Mouse (Mus musculus): Measurements from ENCODE around the gene Ager. TPM values are rescaled to one million over a fixed set of nuclear protein-coding genes. Genes with fewer than 3 reads are reported as not detected.

Gene Ager
- polyA plus RNA-seq, 1 experiment from 2014 or later: 1.4 TPM

DNA sequence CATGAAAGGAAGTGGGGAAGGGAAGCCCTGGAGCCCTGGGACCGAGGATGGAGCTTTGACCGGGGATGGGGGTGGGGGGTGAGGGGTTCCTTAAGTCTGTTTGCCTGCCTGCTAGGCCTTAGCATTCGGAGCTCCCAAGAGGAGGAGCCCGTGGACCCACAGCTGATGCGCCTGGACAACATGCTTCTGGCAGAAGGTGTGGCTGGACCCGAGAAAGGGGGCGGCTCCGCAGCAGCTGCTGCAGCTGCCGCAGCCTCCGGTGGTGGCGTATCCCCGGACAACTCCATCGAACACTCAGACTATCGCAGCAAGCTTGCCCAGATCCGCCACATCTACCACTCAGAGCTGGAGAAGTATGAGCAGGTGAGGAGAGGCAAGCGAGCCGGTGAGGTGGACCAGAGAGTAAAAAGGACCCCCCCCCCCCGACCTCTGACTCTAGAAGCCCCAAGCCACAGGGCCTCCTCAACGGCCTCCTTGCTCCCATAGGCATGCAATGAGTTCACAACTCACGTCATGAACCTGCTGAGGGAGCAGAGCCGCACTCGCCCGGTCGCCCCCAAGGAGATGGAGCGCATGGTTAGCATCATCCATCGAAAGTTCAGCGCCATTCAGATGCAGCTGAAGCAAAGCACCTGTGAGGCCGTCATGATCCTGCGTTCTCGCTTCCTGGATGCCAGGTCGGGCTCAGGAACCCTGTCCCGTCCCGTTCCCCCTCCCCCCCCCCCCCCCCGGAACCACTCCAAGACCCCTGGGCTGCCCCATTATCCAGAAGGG is 3.7 kb upstream of the Ager start:
- ATAC-seq (no peak), DNase-seq (no peak)
- Histone ChIP-seq H3K36me3 (replicated peaks; ENCODE audit: insufficient read depth, low read length) (peaks cover 22% of the 10 kb centered on the region), H3K4me1 (ENCODE audit: insufficient read depth) (peaks cover 55% of the 10 kb centered on the region), H3K4me2 (ENCODE audit: low read depth, low read length) (peak overlapping the region; percentile 99), H3K9me3 (ENCODE audit: low read length) (no peaks in the 10 kb centered on the region), H3K27ac (ENCODE audit: low read depth) (peak overlapping the region; percentile 84; the same call in 1 of the 2 replicates), H3K4me3 (ENCODE audit: low read depth, low read length) (peak overlapping the region; percentile 69), H3K27me3 (ENCODE audit: insufficient read depth, low read length) (no peaks in the 10 kb centered on the region), H3K9ac (replicated peaks) (peak overlapping the region; percentile 88)
- no peak for TF ChIP-seq CTCF (IDR thresholded peaks at IDR 0.05; ENCODE audit: low read depth)
- TF ChIP-seq EP300 (IDR thresholded peaks at IDR 0.05; ENCODE audit: low read depth): no peak
- WGBS (ENCODE audit: insufficient replicate concordance): 71% methylated on average over 31 of the region's 34 CpGs

DNA sequence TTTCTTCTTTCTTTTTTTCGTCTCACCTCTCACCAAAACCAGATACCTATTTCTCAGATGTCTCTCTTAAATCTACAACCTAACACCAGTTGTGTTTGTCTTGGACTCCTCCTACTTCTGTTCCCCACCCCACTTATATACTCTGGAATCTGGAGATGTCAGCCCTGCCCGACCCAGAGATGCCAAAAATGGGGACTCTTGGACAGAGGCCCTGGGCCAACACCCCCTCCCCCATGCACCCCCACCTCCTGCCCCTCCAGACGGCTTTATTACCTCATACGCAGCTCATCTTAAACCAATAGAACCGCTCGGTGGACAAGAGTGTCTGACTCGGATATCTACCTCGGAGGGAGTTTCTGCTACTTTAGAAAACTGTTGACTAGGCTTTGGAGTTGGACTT is 1.6 kb upstream of the Ager start:
- no peak overlapping the region for H3K4me2 ChIP-seq (ENCODE audit: low read depth, low read length)
- H3K27me3 ChIP-seq (ENCODE audit: insufficient read depth, low read length): no peaks in the 10 kb centered on the region
- no peak overlapping the region for H3K4me3 ChIP-seq (ENCODE audit: low read depth, low read length)
- H3K9ac ChIP-seq (replicated peaks): no peak overlapping the region
- WGBS (ENCODE audit: insufficient replicate concordance): 75% methylated on average over 8 of the region's 8 CpGs
- no peaks in the 10 kb centered on the region for H3K9me3 ChIP-seq (ENCODE audit: low read length)
- peaks cover 37% of the 10 kb centered on the region for H3K4me1 ChIP-seq (ENCODE audit: insufficient read depth)
- ATAC-seq: no peak
- TF ChIP-seq EP300 (IDR thresholded peaks at IDR 0.05; ENCODE audit: low read depth) (no peak), CTCF (IDR thresholded peaks at IDR 0.05; ENCODE audit: low read depth) (no peak)
- peak overlapping the region; percentile 29; the same call in 1 of the 2 replicates for H3K27ac ChIP-seq (ENCODE audit: low read depth)
- DNase-seq: no peak
- peaks cover 30% of the 10 kb centered on the region for H3K36me3 ChIP-seq (replicated peaks; ENCODE audit: insufficient read depth, low read length)

DNA sequence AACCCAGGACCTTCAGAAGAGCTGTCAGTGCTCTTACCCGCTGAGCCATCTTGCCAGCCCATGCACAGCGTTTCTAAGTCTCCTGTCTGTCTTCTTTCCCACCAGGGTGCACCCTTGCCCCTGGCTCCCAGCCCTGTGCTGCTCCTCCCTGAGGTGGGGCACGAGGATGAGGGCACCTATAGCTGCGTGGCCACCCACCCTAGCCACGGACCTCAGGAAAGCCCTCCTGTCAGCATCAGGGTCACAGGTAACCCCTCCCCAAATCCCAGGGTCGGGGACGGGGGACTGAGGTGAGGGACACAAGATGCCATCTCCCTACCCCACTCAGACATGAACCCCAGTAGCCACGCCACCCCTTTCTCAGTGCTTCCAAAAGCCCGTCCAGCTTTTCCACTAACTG is 2.2 kb downstream of the Ager start:
- Histone ChIP-seq H3K4me2 (ENCODE audit: low read depth, low read length) (no peak overlapping the region), H3K36me3 (replicated peaks; ENCODE audit: insufficient read depth, low read length) (peaks cover 21% of the 10 kb centered on the region), H3K4me3 (ENCODE audit: low read depth, low read length) (no peak overlapping the region), H3K4me1 (ENCODE audit: insufficient read depth) (peaks cover 36% of the 10 kb centered on the region), H3K27ac (ENCODE audit: low read depth) (no peak overlapping the region), H3K9me3 (ENCODE audit: low read length) (no peaks in the 10 kb centered on the region), H3K9ac (replicated peaks) (no peak overlapping the region), H3K27me3 (ENCODE audit: insufficient read depth, low read length) (no peaks in the 10 kb centered on the region)
- TF ChIP-seq CTCF (IDR thresholded peaks at IDR 0.05; ENCODE audit: low read depth) (no peak), EP300 (IDR thresholded peaks at IDR 0.05; ENCODE audit: low read depth) (no peak)
- DNase-seq (no peak), ATAC-seq (no peak)
- 82% methylated on average over 9 of the region's 9 CpGs for WGBS (ENCODE audit: insufficient replicate concordance)

DNA sequence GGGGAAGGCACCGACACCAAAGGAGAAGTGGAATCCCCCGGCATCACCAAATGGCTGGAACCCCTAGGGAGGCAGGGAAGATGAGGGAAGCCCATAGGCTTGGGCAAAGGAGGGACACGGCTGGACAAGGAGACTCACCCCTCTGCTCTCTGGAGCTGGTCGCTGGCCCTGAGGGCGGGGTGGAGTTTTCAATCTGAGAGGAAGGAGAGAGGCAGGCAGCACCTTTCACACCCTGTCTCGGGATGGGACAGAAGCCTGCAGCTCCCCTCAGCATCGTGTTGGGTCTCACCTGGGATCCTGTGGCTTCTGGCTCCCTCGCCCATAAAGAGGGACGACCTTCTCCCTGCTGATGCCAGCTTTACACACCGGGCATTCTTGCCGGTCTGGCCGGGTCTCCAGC is 4.1 kb downstream of the Ager start:
- Histone ChIP-seq H3K4me1 (ENCODE audit: insufficient read depth) (peaks cover 41% of the 10 kb centered on the region), H3K36me3 (replicated peaks; ENCODE audit: insufficient read depth, low read length) (peaks cover 8% of the 10 kb centered on the region), H3K9me3 (ENCODE audit: low read length) (no peaks in the 10 kb centered on the region), H3K27ac (ENCODE audit: low read depth) (no peak overlapping the region), H3K9ac (replicated peaks) (no peak overlapping the region), H3K27me3 (ENCODE audit: insufficient read depth, low read length) (no peaks in the 10 kb centered on the region), H3K4me2 (ENCODE audit: low read depth, low read length) (no peak overlapping the region), H3K4me3 (ENCODE audit: low read depth, low read length) (no peak overlapping the region)
- TF ChIP-seq CTCF (IDR thresholded peaks at IDR 0.05; ENCODE audit: low read depth): no peak
- no peak for TF ChIP-seq EP300 (IDR thresholded peaks at IDR 0.05; ENCODE audit: low read depth)
- WGBS (ENCODE audit: insufficient replicate concordance): 93% methylated on average over 12 of the region's 12 CpGs
- ATAC-seq (no peak), DNase-seq (no peak)

DNA sequence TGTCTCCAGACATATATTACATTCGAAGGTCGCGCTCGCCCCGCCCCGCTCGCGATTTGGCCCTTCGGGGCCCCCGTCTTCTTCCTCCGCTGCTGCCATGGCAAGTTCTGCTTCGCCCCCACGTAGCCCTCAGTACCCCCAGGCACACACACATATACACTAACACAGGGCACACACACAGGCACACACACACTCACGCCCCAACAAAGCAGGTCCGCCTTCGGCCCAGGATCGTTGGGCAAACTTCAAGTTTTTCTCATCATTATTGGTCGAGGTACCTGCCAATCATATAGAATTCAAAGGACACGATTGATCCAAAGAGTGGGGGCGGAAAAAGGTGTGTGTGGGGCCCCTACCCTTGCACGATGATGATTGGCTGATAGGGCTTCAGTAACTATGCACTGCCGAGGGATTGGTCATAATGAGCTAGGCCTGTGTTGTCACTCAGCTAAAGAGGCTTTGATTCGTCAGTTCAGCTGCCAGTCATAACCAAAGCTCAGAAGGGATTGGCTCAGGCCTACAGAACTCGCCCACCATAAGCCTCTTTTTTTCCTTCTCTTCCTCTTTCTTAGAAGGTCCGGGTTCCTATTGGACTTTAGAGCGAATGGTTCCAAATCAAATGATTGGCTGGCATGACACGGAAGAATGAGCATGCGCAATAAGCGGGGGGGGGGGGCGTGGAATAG is 5.9 kb downstream of the Ager start, which contains the start of gene Rnf5:
Gene Rnf5 (minus strand): TSS at position 316 of the 686 bp plus-strand sequence.
- under 1% methylated on average over 28 of the region's 30 CpGs for WGBS (ENCODE audit: insufficient replicate concordance)
- Histone ChIP-seq H3K36me3 (replicated peaks; ENCODE audit: insufficient read depth, low read length) (peaks cover 15% of the 10 kb centered on the region), H3K4me1 (ENCODE audit: insufficient read depth) (peaks cover 52% of the 10 kb centered on the region), H3K9me3 (ENCODE audit: low read length) (no peaks in the 10 kb centered on the region), H3K9ac (replicated peaks) (peak within 1 kb of the TSS; percentile 86), H3K4me2 (ENCODE audit: low read depth, low read length) (peak within 1 kb of the TSS; percentile 97), H3K4me3 (ENCODE audit: low read depth, low read length) (peak within 1 kb of the TSS; percentile 77), H3K27ac (ENCODE audit: low read depth) (peak within 1 kb of the TSS; percentile 96), H3K27me3 (ENCODE audit: insufficient read depth, low read length) (no peaks in the 10 kb centered on the region)
- DNase-seq (peak; percentile 85), ATAC-seq (peak; percentile 88)
- peak; percentile 89 for TF ChIP-seq EP300 (IDR thresholded peaks at IDR 0.05; ENCODE audit: low read depth)
- no peak for TF ChIP-seq CTCF (IDR thresholded peaks at IDR 0.05; ENCODE audit: low read depth)

DNA sequence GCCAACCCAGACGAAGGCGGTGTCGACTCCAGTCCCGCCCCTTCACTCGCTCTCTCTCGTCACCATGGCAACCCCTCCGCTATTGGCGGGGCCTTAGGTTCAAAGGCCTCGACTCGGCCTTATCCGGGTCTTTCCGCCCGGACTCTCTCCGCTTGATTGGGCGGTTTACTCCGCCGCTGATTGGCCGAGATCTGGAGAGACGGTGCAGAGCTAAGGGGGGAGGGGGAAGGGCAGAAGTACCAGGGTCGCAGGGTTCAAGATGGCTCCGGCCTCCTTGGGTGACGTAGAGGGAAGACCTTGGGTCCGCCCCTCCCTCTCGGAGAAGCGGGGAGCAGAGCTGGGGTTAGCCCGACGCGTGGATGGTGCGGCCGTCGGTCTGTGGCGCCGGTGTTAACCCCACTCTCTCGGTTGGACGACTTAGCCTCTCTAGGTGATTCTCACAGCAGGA is 6.4 kb downstream of the Ager start, which contains the start of gene Agpat1:
Gene Agpat1 (plus strand): TSS at position 202 of the 448 bp plus-strand sequence.
- H3K9ac ChIP-seq (replicated peaks): peak within 1 kb of the TSS; percentile 86
- ATAC-seq (peak; percentile 83), DNase-seq (peak; percentile 99)
- H3K27ac ChIP-seq (ENCODE audit: low read depth): peak within 1 kb of the TSS; percentile 96
- 0% methylated on average over 35 of the region's 35 CpGs for WGBS (ENCODE audit: insufficient replicate concordance)
- TF ChIP-seq CTCF (IDR thresholded peaks at IDR 0.05; ENCODE audit: low read depth) (no peak), EP300 (IDR thresholded peaks at IDR 0.05; ENCODE audit: low read depth) (no peak)
- peak within 1 kb of the TSS; percentile 77 for H3K4me3 ChIP-seq (ENCODE audit: low read depth, low read length)
- H3K9me3 ChIP-seq (ENCODE audit: low read length): no peaks in the 10 kb centered on the region
- peaks cover 53% of the 10 kb centered on the region for H3K4me1 ChIP-seq (ENCODE audit: insufficient read depth)
- peak within 1 kb of the TSS; percentile 97 for H3K4me2 ChIP-seq (ENCODE audit: low read depth, low read length)
- no peaks in the 10 kb centered on the region for H3K27me3 ChIP-seq (ENCODE audit: insufficient read depth, low read length)
- peaks cover 15% of the 10 kb centered on the region for H3K36me3 ChIP-seq (replicated peaks; ENCODE audit: insufficient read depth, low read length)

Measured in liver, postnatal 0 days (tissue).